Mouse (Mus musculus) liver, embryonic 15.5 days (tissue): ENCODE measurements around the gene Gm4881. TPM values are rescaled to one million over a fixed set of nuclear protein-coding genes. Genes with fewer than 3 reads are reported as not detected.

Source experiments
- ATAC-seq: fragments of 200-750 bp; cut with Nextera tagmentation; 2 replicates; pipeline ENCODE4 v1.8.0; 2017; ENCODE audit warnings: moderate number of reproducible peaks, mild to moderate bottlenecking, moderate library complexity; ENCODE audit not compliant: insufficient read depth
- H3K27ac ChIP-seq: fragments of 300-500 bp; sonication (generic); replicated peaks from 2 replicates; pipeline ENCODE4 v1.5.1; 2015; ENCODE audit warnings: mild to moderate bottlenecking, inconsistent platforms
- H3K27me3 ChIP-seq: fragments of 300-500 bp; sonication (generic); 2 replicates; pipeline ENCODE4 v1.6.1; 2015; ENCODE audit warnings: mild to moderate bottlenecking, inconsistent platforms
- H3K36me3 ChIP-seq: fragments of 300-500 bp; sonication (generic); replicated peaks from 2 replicates; pipeline ENCODE4 v1.6.1; 2015; ENCODE audit warnings: moderate library complexity, mild to moderate bottlenecking, inconsistent platforms
- H3K4me1 ChIP-seq: fragments of 300-500 bp; sonication (generic); replicated peaks from 2 replicates; pipeline ENCODE4 v1.6.1; 2015; ENCODE audit warnings: inconsistent platforms
- H3K4me2 ChIP-seq: fragments of 300-500 bp; sonication (generic); 2 replicates; pipeline ENCODE4 v1.6.1; 2015; ENCODE audit warnings: moderate library complexity, mild to moderate bottlenecking, inconsistent platforms
- H3K4me3 ChIP-seq: fragments of 300-500 bp; sonication (generic); replicated peaks from 2 replicates; pipeline ENCODE4 v1.5.1; 2015; ENCODE audit warnings: mild to moderate bottlenecking, inconsistent platforms
- H3K9ac ChIP-seq: fragments of 300-500 bp; sonication (generic); 2 replicates; pipeline ENCODE4 v1.6.1; 2015; ENCODE audit warnings: moderate library complexity, mild to moderate bottlenecking, inconsistent platforms
- H3K9me3 ChIP-seq: fragments of 300-500 bp; sonication (generic); replicated peaks from 2 replicates; pipeline ENCODE4 v1.6.1; 2016; ENCODE audit warnings: inconsistent platforms
- WGBS: fragments of 180-500 bp; shearing (Covaris S2); methylation state at CpG from one replicate; pipeline ENCODE4 v1.1.7; 2015; ENCODE audit warnings: mixed read lengths; ENCODE audit not compliant: insufficient replicate concordance; 5-methylcytosine and 5-hydroxymethylcytosine counted together
- polyA plus RNA-seq: library from polyadenylated mRNA; unstranded; fragments of >200 nt; fragmentation: Nextera tagmentation; extraction: Ambion mirVana; gene quantifications from 2 replicates; pipeline ENCODE4 v1.2.1, GENCODE M21; 2015

Gm4881 gene
- polyA plus RNA-seq, 1 experiment from 2014 or later = not detected

- Histone ChIP-seq H3K4me3 (peak overlapping the region; percentile 72; the same call in 1 of the 2 replicates), H3K9me3 (no peaks in the 10 kb centered on the region)
These were observed 28.9 kb upstream of the Gm4881 start for GRCm38 (mm10) chr7:24973208-24973607.

GRCm38 (mm10) chr7:24971972-24972893 lies 27.9 kb upstream of the Gm4881 start, which contains the start of gene Rabac1:
Gene Rabac1, minus strand, starts transcription at chr7:24972754.
- under 1% methylated on average over 45 of the region's 45 CpGs for WGBS
- Histone ChIP-seq H3K27ac (peak within 1 kb of the TSS; percentile 85), H3K9me3 (no peaks in the 10 kb centered on the region), H3K9ac (peak within 1 kb of the TSS; percentile 74), H3K36me3 (peaks cover 7% of the 10 kb centered on the region; the same call in 1 of the 2 replicates), H3K4me2 (peak within 1 kb of the TSS; percentile 95), H3K27me3 (no peaks in the 10 kb centered on the region), H3K4me1 (peaks cover 30% of the 10 kb centered on the region), H3K4me3 (peak within 1 kb of the TSS; percentile 72)
- peak; percentile 93 for ATAC-seq

More at GRCm38 (mm10) chr7:24973208-24973607, 28.9 kb upstream of the Gm4881 start:
- Histone ChIP-seq H3K36me3 (peaks cover 7% of the 10 kb centered on the region; the same call in 1 of the 2 replicates), H3K4me2 (peak overlapping the region; percentile 95), H3K9ac (no peak overlapping the region), H3K27me3 (no peaks in the 10 kb centered on the region), H3K27ac (no peak overlapping the region), H3K4me1 (peaks cover 30% of the 10 kb centered on the region)
- no peak for ATAC-seq
- 74% methylated on average over 4 of the region's 4 CpGs for WGBS

- no peak; the same call in 1 of the 2 replicates for ATAC-seq
These were observed 27.1 kb upstream of the Gm4881 start for GRCm38 (mm10) chr7:24971261-24971971.

DNA sequence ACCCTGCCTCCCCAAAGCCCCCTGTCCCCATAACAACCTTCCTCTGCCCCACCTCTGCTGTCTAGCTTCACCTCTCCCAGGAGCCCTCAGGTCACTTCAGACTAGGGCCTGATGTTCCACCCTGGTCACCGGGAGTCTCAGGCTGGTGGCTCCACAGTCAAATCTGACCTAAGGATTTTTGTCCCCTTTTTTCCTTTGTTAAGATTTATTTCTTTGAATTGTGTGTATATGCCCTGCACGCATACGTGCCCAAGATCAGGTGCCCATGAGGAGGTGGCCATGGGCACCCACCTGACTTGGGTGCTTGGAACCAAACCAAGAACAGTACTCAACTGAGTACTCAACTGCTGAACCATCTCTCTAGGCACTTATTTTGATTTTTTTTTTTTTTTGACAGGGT lies 26.0 kb upstream of the Gm4881 start:
- Histone ChIP-seq H3K4me2 (no peak overlapping the region), H3K4me1 (peaks cover 30% of the 10 kb centered on the region), H3K9me3 (no peaks in the 10 kb centered on the region), H3K27me3 (no peaks in the 10 kb centered on the region), H3K36me3 (peaks cover 7% of the 10 kb centered on the region; the same call in 1 of the 2 replicates), H3K4me3 (no peak overlapping the region), H3K9ac (no peak overlapping the region), H3K27ac (no peak overlapping the region)
- WGBS = 76% methylated on average over 3 of the region's 3 CpGs
- ATAC-seq = no peak

More at GRCm38 (mm10) chr7:24971261-24971971, 27.1 kb upstream of the Gm4881 start:
- Histone ChIP-seq H3K9me3 (no peaks in the 10 kb centered on the region), H3K4me1 (peaks cover 30% of the 10 kb centered on the region), H3K27me3 (no peaks in the 10 kb centered on the region), H3K9ac (peak overlapping the region; percentile 74; the same call in 1 of the 2 replicates), H3K27ac (peak overlapping the region; percentile 85), H3K36me3 (peaks cover 7% of the 10 kb centered on the region; the same call in 1 of the 2 replicates), H3K4me2 (peak overlapping the region; percentile 95), H3K4me3 (peak overlapping the region; percentile 72)
- 9% methylated on average over 19 of the region's 19 CpGs for WGBS

DNA sequence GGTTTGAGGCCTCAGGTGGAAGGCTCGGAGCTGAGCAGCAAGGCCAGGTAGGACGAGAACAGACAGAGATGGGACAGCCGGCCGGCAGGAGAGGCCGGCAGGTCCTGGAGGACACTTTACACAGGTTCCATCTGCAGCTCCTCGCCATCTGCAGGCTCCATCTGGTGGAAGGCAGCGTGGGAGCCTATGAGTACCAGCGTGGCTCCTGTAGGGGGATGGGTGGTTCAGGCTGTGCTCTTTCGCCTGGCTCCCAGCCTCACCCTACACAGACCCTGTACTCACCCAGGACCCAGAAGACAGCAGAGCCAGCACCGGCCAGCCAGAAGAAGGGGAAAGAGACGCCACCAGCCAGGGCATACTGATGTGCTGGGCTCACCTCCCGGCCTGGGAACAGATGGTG lies 25.5 kb upstream of the Gm4881 start:
- peaks cover 7% of the 10 kb centered on the region; the same call in 1 of the 2 replicates for H3K36me3 ChIP-seq
- ATAC-seq = no peak
- H3K27me3 ChIP-seq = no peaks in the 10 kb centered on the region
- 72% methylated on average over 12 of the region's 12 CpGs for WGBS
- H3K4me3 ChIP-seq = no peak overlapping the region
- no peaks in the 10 kb centered on the region for H3K9me3 ChIP-seq
- no peak overlapping the region for H3K9ac ChIP-seq
- H3K27ac ChIP-seq = no peak overlapping the region
- peaks cover 27% of the 10 kb centered on the region for H3K4me1 ChIP-seq
- no peak overlapping the region for H3K4me2 ChIP-seq

GRCm38 (mm10) chr7:24968463-24968862 lies 24.2 kb upstream of the Gm4881 start:
- ATAC-seq = no peak
- no peaks in the 10 kb centered on the region for H3K9me3 ChIP-seq
- H3K27me3 ChIP-seq = no peaks in the 10 kb centered on the region
- 69% methylated on average over 6 of the region's 6 CpGs for WGBS
- peaks cover 24% of the 10 kb centered on the region for H3K4me1 ChIP-seq
- H3K9ac ChIP-seq = no peak overlapping the region
- H3K27ac ChIP-seq = no peak overlapping the region
- no peak overlapping the region for H3K4me3 ChIP-seq
- peaks cover 7% of the 10 kb centered on the region; the same call in 1 of the 2 replicates for H3K36me3 ChIP-seq
- H3K4me2 ChIP-seq = no peak overlapping the region

- ATAC-seq = no peak
- no peak overlapping the region for H3K27ac ChIP-seq
- no peak overlapping the region for H3K4me3 ChIP-seq
- H3K4me2 ChIP-seq = no peak overlapping the region
- no peaks in the 10 kb centered on the region for H3K27me3 ChIP-seq
- 50% methylated on average over 8 of the region's 8 CpGs for WGBS
- H3K9ac ChIP-seq = no peak overlapping the region
- H3K4me1 ChIP-seq = peaks cover 20% of the 10 kb centered on the region
- no peaks in the 10 kb centered on the region for H3K9me3 ChIP-seq
- peaks cover 7% of the 10 kb centered on the region; the same call in 1 of the 2 replicates for H3K36me3 ChIP-seq
These were observed 23.7 kb upstream of the Gm4881 start for GRCm38 (mm10) chr7:24967966-24968365.

GRCm38 (mm10) chr7:24964897-24965535 lies 20.7 kb upstream of the Gm4881 start:
- 6% methylated on average over 5 of the region's 5 CpGs for WGBS
- Histone ChIP-seq H3K4me2 (no peak overlapping the region), H3K36me3 (peaks cover 7% of the 10 kb centered on the region; the same call in 1 of the 2 replicates), H3K9me3 (no peaks in the 10 kb centered on the region), H3K4me1 (no peaks in the 10 kb centered on the region), H3K9ac (no peak overlapping the region), H3K27me3 (no peaks in the 10 kb centered on the region; the same call in 1 of the 2 replicates), H3K27ac (no peak overlapping the region), H3K4me3 (no peak overlapping the region)
- no peak for ATAC-seq

GRCm38 (mm10) chr7:24964288-24964687 lies 20.0 kb upstream of the Gm4881 start:
- H3K27me3 ChIP-seq = no peaks in the 10 kb centered on the region; the same call in 1 of the 2 replicates
- WGBS = 40% methylated on average over 2 of the region's 2 CpGs
- ATAC-seq = no peak

DNA sequence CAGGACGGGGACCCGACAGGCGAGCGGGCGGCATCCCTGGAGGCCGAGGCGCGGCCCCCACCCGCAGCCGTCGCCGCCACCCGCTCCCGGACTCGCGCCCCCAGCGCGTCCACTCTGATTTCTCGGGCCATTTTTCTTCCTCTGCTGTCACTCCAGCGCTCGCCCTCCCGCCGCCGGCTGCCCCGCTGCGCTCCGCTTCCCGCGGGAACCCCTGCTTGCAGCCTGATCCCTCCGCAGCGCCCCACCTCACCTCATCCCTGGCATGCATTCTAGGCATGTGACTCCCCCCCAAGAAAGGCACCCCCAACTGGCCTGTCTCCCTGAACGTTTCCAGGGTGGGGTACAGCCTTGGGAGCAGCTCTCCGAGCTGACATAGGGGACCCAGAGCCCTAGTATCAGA lies 10.9 kb upstream of the Gm4881 start:
- ATAC-seq = no peak
- H3K4me2 ChIP-seq = no peak overlapping the region
- H3K36me3 ChIP-seq = no peaks in the 10 kb centered on the region
- H3K4me1 ChIP-seq = peaks cover 7% of the 10 kb centered on the region; the same call in 1 of the 2 replicates
- WGBS = 9% methylated on average over 32 of the region's 33 CpGs
- H3K27me3 ChIP-seq = peaks cover 73% of the 10 kb centered on the region
- H3K9me3 ChIP-seq = no peaks in the 10 kb centered on the region
- H3K27ac ChIP-seq = no peak overlapping the region
- H3K4me3 ChIP-seq = no peak overlapping the region
- H3K9ac ChIP-seq = no peak overlapping the region

More at GRCm38 (mm10) chr7:24964288-24964687, 20.0 kb upstream of the Gm4881 start:
- H3K4me1 ChIP-seq = no peaks in the 10 kb centered on the region
- no peak overlapping the region for H3K27ac ChIP-seq
- no peaks in the 10 kb centered on the region for H3K9me3 ChIP-seq
- no peak overlapping the region for H3K9ac ChIP-seq
- H3K4me3 ChIP-seq = no peak overlapping the region
- H3K4me2 ChIP-seq = no peak overlapping the region
- peaks cover under 1% of the 10 kb centered on the region; the same call in 1 of the 2 replicates for H3K36me3 ChIP-seq
